Mouse (Mus musculus) limb, embryonic 15.5 days (tissue): ENCODE results near the gene Pde3a. TPM values are rescaled to one million over a fixed set of nuclear protein-coding genes. Genes with fewer than 3 reads are reported as not detected.

Experiments used
- ATAC-seq: fragments of 200-750 bp; cut with Nextera tagmentation; 2 replicates; pipeline ENCODE4 v1.8.0; 2017; ENCODE audit warnings: low read depth, moderate TSS enrichment; ENCODE audit not compliant: insufficient number of reproducible peaks, low FRiP score, low TSS enrichment
- H3K27ac ChIP-seq: fragments of 300-500 bp; sonication (generic); 2 replicates; pipeline ENCODE4 v1.5.1; 2015; ENCODE audit warnings: moderate library complexity, mild to moderate bottlenecking, inconsistent platforms
- H3K27me3 ChIP-seq: fragments of 300-500 bp; sonication (generic); 2 replicates; pipeline ENCODE4 v1.6.1; 2015; ENCODE audit warnings: inconsistent platforms
- H3K36me3 ChIP-seq: fragments of 300-500 bp; sonication (generic); 2 replicates; pipeline ENCODE4 v1.6.1; 2015; ENCODE audit warnings: inconsistent platforms
- H3K4me1 ChIP-seq: fragments of 300-500 bp; sonication (generic); 2 replicates; pipeline ENCODE4 v1.6.1; 2015; ENCODE audit warnings: inconsistent platforms
- H3K4me2 ChIP-seq: fragments of 300-500 bp; sonication (generic); 2 replicates; pipeline ENCODE4 v1.6.1; 2015; ENCODE audit warnings: mild to moderate bottlenecking, inconsistent platforms
- H3K4me3 ChIP-seq: fragments of 300-500 bp; sonication (generic); 2 replicates; pipeline ENCODE4 v1.5.1; 2015; ENCODE audit warnings: mild to moderate bottlenecking, inconsistent platforms
- H3K9ac ChIP-seq: fragments of 300-500 bp; sonication (generic); 2 replicates; pipeline ENCODE4 v1.6.1; 2015; ENCODE audit warnings: inconsistent platforms
- H3K9me3 ChIP-seq: fragments of 300-500 bp; sonication (generic); 2 replicates; pipeline ENCODE4 v1.6.1; 2016; ENCODE audit warnings: inconsistent platforms
- WGBS: fragments of 180-500 bp; shearing (Covaris S2); methylation state at CpG from one replicate; pipeline ENCODE4 v1.1.7; 2015; 5-methylcytosine and 5-hydroxymethylcytosine counted together
- polyA plus RNA-seq: library from polyadenylated mRNA; unstranded; fragments of >200 nt; fragmentation: Nextera tagmentation; extraction: Ambion mirVana; gene quantifications from 2 replicates; pipeline ENCODE4 v1.2.1, GENCODE M21; 2015

Pde3a gene
- polyA plus RNA-seq, 1 experiment from 2014 or later = 5.0 TPM

- no peak overlapping the region for H3K4me2 ChIP-seq
- H3K9ac ChIP-seq = no peak overlapping the region
- peaks cover 1% of the 10 kb centered on the region; the same call in 1 of the 2 replicates for H3K9me3 ChIP-seq
- H3K4me1 ChIP-seq = no peaks in the 10 kb centered on the region
- no peak overlapping the region for H3K27ac ChIP-seq
- H3K4me3 ChIP-seq = no peak overlapping the region
- 54% methylated on average over 3 of the region's 3 CpGs for WGBS
- ATAC-seq = no peak
- H3K27me3 ChIP-seq = no peaks in the 10 kb centered on the region
- H3K36me3 ChIP-seq = no peaks in the 10 kb centered on the region
Measured at GRCm38 (mm10) chr6:141333245-141333644, 84.2 kb downstream of the Pde3a start.

GRCm38 (mm10) chr6:141335878-141336277 is 86.8 kb downstream of the Pde3a start:
- no peak for ATAC-seq
- no peaks in the 10 kb centered on the region for H3K27me3 ChIP-seq
- no peak overlapping the region for H3K4me3 ChIP-seq
- no peak overlapping the region for H3K27ac ChIP-seq
- no peaks in the 10 kb centered on the region for H3K4me1 ChIP-seq
- H3K36me3 ChIP-seq = no peaks in the 10 kb centered on the region
- H3K9me3 ChIP-seq = peaks cover 2% of the 10 kb centered on the region; the same call in 1 of the 2 replicates
- H3K9ac ChIP-seq = no peak overlapping the region
- no peak overlapping the region for H3K4me2 ChIP-seq
- 61% methylated on average over 1 of the region's 1 CpGs for whole genome bisulfite sequencing

GRCm38 (mm10) chr6:141336438-141336837 is 87.4 kb downstream of the Pde3a start:
- Histone ChIP-seq H3K9ac (no peak overlapping the region), H3K4me3 (no peak overlapping the region), H3K4me1 (no peaks in the 10 kb centered on the region), H3K27ac (no peak overlapping the region), H3K9me3 (peaks cover 2% of the 10 kb centered on the region; the same call in 1 of the 2 replicates), H3K27me3 (no peaks in the 10 kb centered on the region), H3K36me3 (no peaks in the 10 kb centered on the region), H3K4me2 (no peak overlapping the region)
- ATAC-seq = no peak
- 74% methylated on average over 4 of the region's 4 CpGs for WGBS

- 53% methylated on average over 8 of the region's 8 CpGs for WGBS
- Histone ChIP-seq H3K27ac (no peak overlapping the region), H3K4me1 (no peaks in the 10 kb centered on the region), H3K27me3 (no peaks in the 10 kb centered on the region), H3K9me3 (peaks cover 2% of the 10 kb centered on the region; the same call in 1 of the 2 replicates), H3K4me3 (no peak overlapping the region), H3K4me2 (no peak overlapping the region), H3K36me3 (no peaks in the 10 kb centered on the region), H3K9ac (no peak overlapping the region)
- ATAC-seq = no peak
Measured at GRCm38 (mm10) chr6:141337673-141338072, 88.6 kb downstream of the Pde3a start.

- Histone ChIP-seq H3K27me3 (no peaks in the 10 kb centered on the region), H3K9me3 (peaks cover 2% of the 10 kb centered on the region; the same call in 1 of the 2 replicates), H3K27ac (no peak overlapping the region), H3K4me1 (no peaks in the 10 kb centered on the region), H3K4me2 (no peak overlapping the region), H3K4me3 (no peak overlapping the region), H3K9ac (no peak overlapping the region), H3K36me3 (no peaks in the 10 kb centered on the region)
- WGBS = 62% methylated on average over 2 of the region's 2 CpGs
- no peak for ATAC-seq
Measured at GRCm38 (mm10) chr6:141341385-141341784, 92.3 kb downstream of the Pde3a start.

- Histone ChIP-seq H3K36me3 (no peaks in the 10 kb centered on the region), H3K27me3 (no peaks in the 10 kb centered on the region), H3K4me2 (no peak overlapping the region), H3K4me3 (no peak overlapping the region), H3K27ac (no peak overlapping the region), H3K9ac (no peak overlapping the region), H3K9me3 (no peaks in the 10 kb centered on the region), H3K4me1 (no peaks in the 10 kb centered on the region)
- WGBS = 82% methylated on average over 4 of the region's 4 CpGs
- no peak for ATAC-seq
Measured at GRCm38 (mm10) chr6:141347870-141348269, 98.8 kb downstream of the Pde3a start.

GRCm38 (mm10) chr6:141348542-141348941 is 99.5 kb downstream of the Pde3a start:
- WGBS = 78% methylated on average over 9 of the region's 9 CpGs
- Histone ChIP-seq H3K27ac (no peak overlapping the region), H3K4me2 (no peak overlapping the region), H3K9me3 (no peaks in the 10 kb centered on the region), H3K36me3 (no peaks in the 10 kb centered on the region), H3K9ac (no peak overlapping the region), H3K4me3 (no peak overlapping the region), H3K4me1 (no peaks in the 10 kb centered on the region), H3K27me3 (no peaks in the 10 kb centered on the region)
- ATAC-seq = no peak

GRCm38 (mm10) chr6:141350261-141350660 is 101.2 kb downstream of the Pde3a start:
- H3K4me3 ChIP-seq = no peak overlapping the region
- no peaks in the 10 kb centered on the region for H3K36me3 ChIP-seq
- no peaks in the 10 kb centered on the region for H3K4me1 ChIP-seq
- WGBS = 49% methylated on average over 5 of the region's 5 CpGs
- no peak overlapping the region for H3K4me2 ChIP-seq
- ATAC-seq = no peak
- no peaks in the 10 kb centered on the region for H3K27me3 ChIP-seq
- no peak overlapping the region for H3K9ac ChIP-seq
- H3K9me3 ChIP-seq = no peaks in the 10 kb centered on the region
- no peak overlapping the region for H3K27ac ChIP-seq

- H3K4me1 ChIP-seq = no peaks in the 10 kb centered on the region
- WGBS = 48% methylated on average over 6 of the region's 6 CpGs
- no peak for ATAC-seq
Measured at GRCm38 (mm10) chr6:141352277-141352676, 103.2 kb downstream of the Pde3a start.

GRCm38 (mm10) chr6:141363664-141364063 is 114.6 kb downstream of the Pde3a start:
- WGBS = 91% methylated on average over 3 of the region's 3 CpGs

More at GRCm38 (mm10) chr6:141352277-141352676, 103.2 kb downstream of the Pde3a start:
- Histone ChIP-seq H3K4me3 (no peak overlapping the region), H3K9ac (no peak overlapping the region), H3K4me2 (no peak overlapping the region), H3K27ac (no peak overlapping the region), H3K36me3 (no peaks in the 10 kb centered on the region), H3K27me3 (no peaks in the 10 kb centered on the region), H3K9me3 (no peaks in the 10 kb centered on the region)

GRCm38 (mm10) chr6:141367037-141367436 is 118.0 kb downstream of the Pde3a start:
- H3K4me1 ChIP-seq = no peaks in the 10 kb centered on the region
- H3K4me3 ChIP-seq = no peak overlapping the region
- ATAC-seq = no peak
- no peaks in the 10 kb centered on the region for H3K36me3 ChIP-seq
- no peak overlapping the region for H3K9ac ChIP-seq
- H3K27ac ChIP-seq = no peak overlapping the region
- no peak overlapping the region for H3K4me2 ChIP-seq
- WGBS = 45% methylated on average over 5 of the region's 5 CpGs
- no peaks in the 10 kb centered on the region for H3K9me3 ChIP-seq
- no peaks in the 10 kb centered on the region for H3K27me3 ChIP-seq

More at GRCm38 (mm10) chr6:141363664-141364063, 114.6 kb downstream of the Pde3a start:
- Histone ChIP-seq H3K9ac (no peak overlapping the region), H3K27me3 (no peaks in the 10 kb centered on the region), H3K9me3 (no peaks in the 10 kb centered on the region), H3K36me3 (no peaks in the 10 kb centered on the region), H3K27ac (no peak overlapping the region), H3K4me2 (no peak overlapping the region), H3K4me3 (no peak overlapping the region), H3K4me1 (no peaks in the 10 kb centered on the region)
- no peak for ATAC-seq

- no peaks in the 10 kb centered on the region for H3K9me3 ChIP-seq
- no peak overlapping the region for H3K9ac ChIP-seq
- H3K4me3 ChIP-seq = no peak overlapping the region
- WGBS = 53% methylated on average over 2 of the region's 2 CpGs
- ATAC-seq = no peak
- no peaks in the 10 kb centered on the region for H3K36me3 ChIP-seq
- H3K4me2 ChIP-seq = no peak overlapping the region
- no peak overlapping the region for H3K27ac ChIP-seq
- H3K27me3 ChIP-seq = no peaks in the 10 kb centered on the region
- H3K4me1 ChIP-seq = no peaks in the 10 kb centered on the region
Measured at GRCm38 (mm10) chr6:141372697-141373096, 123.6 kb downstream of the Pde3a start.

GRCm38 (mm10) chr6:141374469-141375057 is 125.5 kb downstream of the Pde3a start:
- H3K9ac ChIP-seq = no peak overlapping the region
- no peaks in the 10 kb centered on the region for H3K36me3 ChIP-seq
- H3K27me3 ChIP-seq = no peaks in the 10 kb centered on the region
- peaks cover 2% of the 10 kb centered on the region for H3K4me1 ChIP-seq
- no peaks in the 10 kb centered on the region for H3K9me3 ChIP-seq
- no peak overlapping the region for H3K27ac ChIP-seq
- no peak for ATAC-seq
- H3K4me3 ChIP-seq = no peak overlapping the region
- WGBS = 67% methylated on average over 2 of the region's 2 CpGs
- H3K4me2 ChIP-seq = no peak overlapping the region
